Mouse (Mus musculus): Measurements from ENCODE around the gene Rae1. TPM values are rescaled to one million over a fixed set of nuclear protein-coding genes. Genes with fewer than 3 reads are reported as not detected.
A peak's percentile ranks its signal among the peaks of the same experiment; 100 is the strongest.

The Rae1 gene
- polyA plus RNA-seq (2015; fragmentation: Nextera tagmentation; extraction: Ambion mirVana): 110 and 118 TPM in 2 replicates

GRCm38 (mm10) chr2:172999630-173000284 lies at the start of gene Rae1:
Rae1 (plus strand) TSS chr2:173000117.
- Histone ChIP-seq H3K27me3 (replicated peaks) (no peaks in the 10 kb centered on the region), H3K9ac (peak within 1 kb of the TSS; percentile 92), H3K27ac (peak within 1 kb of the TSS; percentile 90), H3K36me3 (peaks cover 22% of the 10 kb centered on the region), H3K9me3 (no peaks in the 10 kb centered on the region), H3K4me2 (peak within 1 kb of the TSS; percentile 84), H3K4me1 (peaks cover 8% of the 10 kb centered on the region), H3K4me3 (replicated peaks) (peak within 1 kb of the TSS; percentile 95)
- ATAC-seq (ENCODE audit: insufficient read depth, low FRiP score, low read depth): peak; percentile 97
- WGBS: under 1% methylated on average over 45 of the region's 45 CpGs

GRCm38 (mm10) chr2:172950119-172950676 lies 49.7 kb upstream of the Rae1 start:
- no peaks in the 10 kb centered on the region for H3K4me1 ChIP-seq
- H3K27me3 ChIP-seq (replicated peaks): no peaks in the 10 kb centered on the region
- ATAC-seq (ENCODE audit: insufficient read depth, low FRiP score, low read depth): 0 out of 2 replicates have a peak, but pooled peaks have one; percentile 28
- H3K27ac ChIP-seq: no peak overlapping the region
- no peaks in the 10 kb centered on the region for H3K9me3 ChIP-seq
- H3K4me2 ChIP-seq: no peak overlapping the region
- no peak overlapping the region for H3K4me3 ChIP-seq (replicated peaks)
- no peaks in the 10 kb centered on the region for H3K36me3 ChIP-seq
- H3K9ac ChIP-seq: no peak overlapping the region
- 67% methylated on average over 9 of the region's 9 CpGs for WGBS

GRCm38 (mm10) chr2:172950722-172951121 lies 49.2 kb upstream of the Rae1 start:
- Histone ChIP-seq H3K4me3 (replicated peaks) (no peak overlapping the region), H3K27ac (no peak overlapping the region), H3K27me3 (replicated peaks) (no peaks in the 10 kb centered on the region), H3K4me2 (no peak overlapping the region), H3K4me1 (no peaks in the 10 kb centered on the region), H3K36me3 (no peaks in the 10 kb centered on the region), H3K9me3 (no peaks in the 10 kb centered on the region), H3K9ac (no peak overlapping the region)
- ATAC-seq (ENCODE audit: insufficient read depth, low FRiP score, low read depth): no peak
- 27% methylated on average over 11 of the region's 11 CpGs for WGBS

- no peak for ATAC-seq (ENCODE audit: insufficient read depth, low FRiP score, low read depth)
- WGBS: 74% methylated on average over 2 of the region's 2 CpGs
- no peak overlapping the region for H3K9ac ChIP-seq
- no peaks in the 10 kb centered on the region for H3K36me3 ChIP-seq
- no peaks in the 10 kb centered on the region for H3K4me1 ChIP-seq
- no peak overlapping the region for H3K27ac ChIP-seq
- H3K4me2 ChIP-seq: no peak overlapping the region
- H3K27me3 ChIP-seq (replicated peaks): no peaks in the 10 kb centered on the region
- no peak overlapping the region for H3K4me3 ChIP-seq (replicated peaks)
- H3K9me3 ChIP-seq: no peaks in the 10 kb centered on the region
Measured at GRCm38 (mm10) chr2:172951976-172952375, 47.9 kb upstream of the Rae1 start.

GRCm38 (mm10) chr2:172958579-172958978 lies 41.3 kb upstream of the Rae1 start:
- Histone ChIP-seq H3K36me3 (no peaks in the 10 kb centered on the region), H3K9ac (no peak overlapping the region), H3K4me1 (0 out of 2 replicates have a peak, but pooled peaks cover 2% of the 10 kb centered on the region), H3K27ac (no peak overlapping the region), H3K27me3 (replicated peaks) (no peaks in the 10 kb centered on the region), H3K4me3 (replicated peaks) (no peak overlapping the region), H3K9me3 (no peaks in the 10 kb centered on the region), H3K4me2 (no peak overlapping the region)
- no peak for ATAC-seq (ENCODE audit: insufficient read depth, low FRiP score, low read depth)
- WGBS: 29% methylated on average over 5 of the region's 5 CpGs

- Histone ChIP-seq H3K9me3 (no peaks in the 10 kb centered on the region), H3K4me2 (no peak overlapping the region), H3K4me1 (0 out of 2 replicates have a peak, but pooled peaks cover 2% of the 10 kb centered on the region), H3K36me3 (no peaks in the 10 kb centered on the region), H3K4me3 (replicated peaks) (no peak overlapping the region), H3K27ac (no peak overlapping the region), H3K9ac (no peak overlapping the region), H3K27me3 (replicated peaks) (no peaks in the 10 kb centered on the region)
- 49% methylated on average over 13 of the region's 13 CpGs for WGBS
- ATAC-seq (ENCODE audit: insufficient read depth, low FRiP score, low read depth): 0 out of 2 replicates have a peak, but pooled peaks have one; percentile 31
Measured at GRCm38 (mm10) chr2:172959006-172959768, 40.7 kb upstream of the Rae1 start.

- no peak for ATAC-seq (ENCODE audit: insufficient read depth, low FRiP score, low read depth)
- 82% methylated on average over 3 of the region's 3 CpGs for WGBS
- Histone ChIP-seq H3K27ac (no peak overlapping the region), H3K9me3 (no peaks in the 10 kb centered on the region), H3K4me1 (0 out of 2 replicates have a peak, but pooled peaks cover 2% of the 10 kb centered on the region), H3K36me3 (no peaks in the 10 kb centered on the region), H3K4me2 (no peak overlapping the region), H3K4me3 (replicated peaks) (no peak overlapping the region), H3K9ac (no peak overlapping the region), H3K27me3 (replicated peaks) (no peaks in the 10 kb centered on the region)
Measured at GRCm38 (mm10) chr2:172960350-172960749, 39.6 kb upstream of the Rae1 start.

GRCm38 (mm10) chr2:172961211-172961610 lies 38.7 kb upstream of the Rae1 start:
- Histone ChIP-seq H3K9me3 (no peaks in the 10 kb centered on the region), H3K36me3 (no peaks in the 10 kb centered on the region), H3K9ac (no peak overlapping the region), H3K4me1 (0 out of 2 replicates have a peak, but pooled peaks cover 2% of the 10 kb centered on the region), H3K27me3 (replicated peaks) (no peaks in the 10 kb centered on the region), H3K4me2 (no peak overlapping the region), H3K4me3 (replicated peaks) (no peak overlapping the region), H3K27ac (no peak overlapping the region)
- ATAC-seq (ENCODE audit: insufficient read depth, low FRiP score, low read depth): no peak
- 58% methylated on average over 6 of the region's 6 CpGs for WGBS

- no peak overlapping the region for H3K4me2 ChIP-seq
- no peaks in the 10 kb centered on the region for H3K27me3 ChIP-seq (replicated peaks)
- 26% methylated on average over 11 of the region's 11 CpGs for WGBS
- H3K27ac ChIP-seq: no peak overlapping the region
- no peak for ATAC-seq (ENCODE audit: insufficient read depth, low FRiP score, low read depth)
- H3K9ac ChIP-seq: no peak overlapping the region
- H3K9me3 ChIP-seq: no peaks in the 10 kb centered on the region
- H3K4me1 ChIP-seq: 0 out of 2 replicates have a peak, but pooled peaks cover 2% of the 10 kb centered on the region
- H3K4me3 ChIP-seq (replicated peaks): no peak overlapping the region
- no peaks in the 10 kb centered on the region for H3K36me3 ChIP-seq
Measured at GRCm38 (mm10) chr2:172965249-172965648, 34.7 kb upstream of the Rae1 start.

GRCm38 (mm10) chr2:172966480-172966879 lies 33.4 kb upstream of the Rae1 start:
- no peaks in the 10 kb centered on the region for H3K4me1 ChIP-seq
- H3K9me3 ChIP-seq: no peaks in the 10 kb centered on the region
- H3K27me3 ChIP-seq (replicated peaks): no peaks in the 10 kb centered on the region
- no peak overlapping the region for H3K27ac ChIP-seq
- ATAC-seq (ENCODE audit: insufficient read depth, low FRiP score, low read depth): no peak
- no peak overlapping the region for H3K9ac ChIP-seq
- no peak overlapping the region for H3K4me2 ChIP-seq
- H3K36me3 ChIP-seq: no peaks in the 10 kb centered on the region
- 86% methylated on average over 5 of the region's 5 CpGs for WGBS
- H3K4me3 ChIP-seq (replicated peaks): no peak overlapping the region

- Histone ChIP-seq H3K4me2 (no peak overlapping the region), H3K4me3 (replicated peaks) (no peak overlapping the region), H3K9me3 (no peaks in the 10 kb centered on the region), H3K27me3 (replicated peaks) (no peaks in the 10 kb centered on the region), H3K36me3 (no peaks in the 10 kb centered on the region), H3K4me1 (no peaks in the 10 kb centered on the region), H3K27ac (no peak overlapping the region), H3K9ac (no peak overlapping the region)
- WGBS: 81% methylated on average over 2 of the region's 2 CpGs
- no peak for ATAC-seq (ENCODE audit: insufficient read depth, low FRiP score, low read depth)
Measured at GRCm38 (mm10) chr2:172971865-172972264, 28.1 kb upstream of the Rae1 start.
